Mouse (Mus musculus) liver (tissue): ENCODE measurements around the gene Slc35a3.
A peak's percentile ranks its signal among the peaks of the same experiment; 100 is the strongest.
"Not testable (repeated sequence)": the region's sequence is repeated elsewhere in the genome, so short reads cannot be mapped to it uniquely, and the experiment has no call there.

Experiments
- DNase-seq: peaks from one replicate; pipeline ENCODE4 v3.0.0-alpha.2; 2020; ENCODE audit warnings: mixed read lengths

Gene Slc35a3

GRCm38 (mm10) chr3:116712436-116712881 is at the start of gene Slc35a3:
Slc35a3 (minus strand) TSS chr3:116712831.
- no peak for DNase-seq

GRCm38 (mm10) chr3:116752818-116753217 is 40.2 kb upstream of the Slc35a3 start:
- DNase-seq: no peak

GRCm38 (mm10) chr3:116751191-116751860 is 38.7 kb upstream of the Slc35a3 start:
- DNase-seq: peak; percentile 61

- peak; percentile 55 for DNase-seq
Observed at GRCm38 (mm10) chr3:116748391-116749170, 36.0 kb upstream of the Slc35a3 start.

- DNase-seq: not testable (repeated sequence)
Observed at GRCm38 (mm10) chr3:116747648-116748047, 35.0 kb upstream of the Slc35a3 start.

GRCm38 (mm10) chr3:116740963-116741362 is 28.3 kb upstream of the Slc35a3 start:
- no peak for DNase-seq

- DNase-seq: no peak
Observed at GRCm38 (mm10) chr3:116740106-116740505, 27.5 kb upstream of the Slc35a3 start.

- peak; percentile 53 for DNase-seq
Observed at GRCm38 (mm10) chr3:116737326-116737731, 24.7 kb upstream of the Slc35a3 start.

GRCm38 (mm10) chr3:116729483-116730174 is 17.0 kb upstream of the Slc35a3 start:
- no peak for DNase-seq

- DNase-seq: no peak
Observed at GRCm38 (mm10) chr3:116726807-116727206, 14.2 kb upstream of the Slc35a3 start.

- no peak for DNase-seq
Observed at GRCm38 (mm10) chr3:116723496-116724481, 11.2 kb upstream of the Slc35a3 start.

GRCm38 (mm10) chr3:116722980-116723379 is 10.3 kb upstream of the Slc35a3 start:
- no peak for DNase-seq

GRCm38 (mm10) chr3:116718951-116719350 is 6.3 kb upstream of the Slc35a3 start:
- DNase-seq: no peak

- no peak for DNase-seq
Observed at GRCm38 (mm10) chr3:116713031-116713430, 400 bp upstream of the Slc35a3 start.

- DNase-seq: peak; percentile 85
Observed at GRCm38 (mm10) chr3:116711624-116712435, 801 bp downstream of the Slc35a3 start.

- DNase-seq: peak; percentile 43
Observed at GRCm38 (mm10) chr3:116710941-116711340, 1.7 kb downstream of the Slc35a3 start.

- no peak for DNase-seq
Observed at GRCm38 (mm10) chr3:116705637-116706204, 6.9 kb downstream of the Slc35a3 start.

- DNase-seq: no peak
Observed at GRCm38 (mm10) chr3:116703835-116704234, 8.8 kb downstream of the Slc35a3 start.

- DNase-seq: no peak
Observed at GRCm38 (mm10) chr3:116702647-116703272, 9.9 kb downstream of the Slc35a3 start.

- DNase-seq: no peak
Observed at GRCm38 (mm10) chr3:116701601-116702000, 11.0 kb downstream of the Slc35a3 start.
